Comparison of ENCODE assay signal across 9 mouse cellular contexts in the genomic region with DNA sequence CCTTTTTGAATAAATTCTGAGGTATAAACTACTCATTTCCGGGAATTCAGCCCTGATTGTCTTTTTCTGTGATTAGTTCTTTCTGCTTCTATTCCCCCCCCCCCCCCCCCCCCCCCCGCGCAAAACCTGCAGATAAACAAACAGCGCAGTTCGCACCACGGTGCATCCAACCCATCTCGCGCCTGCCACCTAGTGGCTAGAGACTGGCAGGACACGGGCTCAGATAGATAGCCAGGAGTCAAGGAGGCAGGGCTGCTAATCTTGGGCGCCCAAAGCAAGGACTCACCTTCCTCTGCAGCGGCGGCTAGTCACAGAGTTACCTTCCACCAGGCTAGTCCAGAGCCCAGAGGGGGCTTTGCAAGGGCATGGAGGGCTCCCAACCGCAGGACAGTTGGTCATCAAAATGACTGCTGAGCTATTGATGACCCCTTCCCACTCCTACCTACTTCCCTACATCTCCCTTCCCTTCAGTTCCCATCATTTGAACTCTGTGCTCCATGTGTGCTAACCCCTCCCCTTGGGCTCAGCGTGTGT. TPM values are rescaled to one million over a fixed set of nuclear protein-coding genes. Genes with fewer than 3 reads are reported as not detected.
DNase-seq lines count a peak whose midpoint lies in the region; ATAC-seq lines count a peak whose summit lies in the region.
"Had no signal": no experiment of that assay in that cellular context is flagged by ENCODE, and none has a peak within 500 bp of the region (broad histone marks: within the 10 kb centered on the region; RNA-seq: fewer than 3 reads in every experiment).

No protein-coding gene starts in this region.

- WGBS in neural tube, embryonic 11.5 days: 4% methylated on average over 12 of the region's 14 CpGs
- 6% methylated on average over 14 of the region's 14 CpGs for WGBS in stomach, embryonic 14.5 days

- H3K9ac ChIP-seq in neural tube, embryonic 11.5 days (ENCODE audit: low read length): no peak overlapping the region
- no peak overlapping the region for H3K9ac ChIP-seq in stomach, embryonic 14.5 days (replicated peaks; ENCODE audit: low read depth, low read length)
- H3K9ac ChIP-seq: embryonic facial prominence, embryonic 13.5 days had no signal

- H3K27me3 ChIP-seq in neural tube, embryonic 11.5 days (ENCODE audit: control insufficient read depth, insufficient read depth, low read length): 0 out of 2 replicates have a peak, but pooled peaks cover 2% of the 10 kb centered on the region
- H3K27me3 ChIP-seq in stomach, embryonic 14.5 days (ENCODE audit: control insufficient read depth, insufficient read depth, low read length): 0 out of 2 replicates have a peak, but pooled peaks cover 3% of the 10 kb centered on the region

- intact Hi-C loops in left cerebral cortex, postnatal 36 days (cut with DNase I): no loop called here

- no peak overlapping the region for H3K27ac ChIP-seq in neural tube, embryonic 11.5 days (ENCODE audit: low read depth, low read length)
- no peak overlapping the region for H3K27ac ChIP-seq in stomach, embryonic 14.5 days (ENCODE audit: low read length)
- H3K27ac ChIP-seq: embryonic facial prominence, embryonic 13.5 days had no signal

- H3K9me3 ChIP-seq in neural tube, embryonic 11.5 days (ENCODE audit: control insufficient read depth, low read length): no peaks in the 10 kb centered on the region
- no peaks in the 10 kb centered on the region for H3K9me3 ChIP-seq in stomach, embryonic 14.5 days (ENCODE audit: control insufficient read depth, low read depth, low read length)
- H3K9me3 ChIP-seq: embryonic facial prominence, embryonic 13.5 days had no signal

- no peaks in the 10 kb centered on the region for H3K4me1 ChIP-seq in neural tube, embryonic 11.5 days (ENCODE audit: control insufficient read depth, insufficient read depth, low read length)
- no peaks in the 10 kb centered on the region for H3K4me1 ChIP-seq in stomach, embryonic 14.5 days (ENCODE audit: control insufficient read depth, insufficient read depth, low read length)
- H3K4me1 ChIP-seq: embryonic facial prominence, embryonic 13.5 days had no signal

- DNase-seq in 3134 (ENCODE audit: extremely low read depth, insufficient read length, low spot score) (peak; percentile 28), R1 (ENCODE audit: low read depth, low spot score) (peak; percentile 84)
- peak; percentile 94 to 97 for DNase-seq in cerebellum, postnatal 14 days
- peak; percentile 87 for DNase-seq in gastrocnemius, postnatal 10 days
- peak; percentile 80 for DNase-seq in kidney, adult 18-20 months
- peak; percentile 62 to 72 for DNase-seq in left cerebral cortex, postnatal 36 days (ENCODE audit: low spot score in 2 of 2)
- peak; percentile 71 for DNase-seq in neural tube, embryonic 11.5 days (ENCODE audit: low spot score)

- ATAC-seq in neural tube, embryonic 11.5 days (ENCODE audit: insufficient read depth, low FRiP score, low TSS enrichment): no peak
- ATAC-seq in stomach, embryonic 14.5 days (ENCODE audit: insufficient number of reproducible peaks, insufficient read depth, low FRiP score, low read depth): 0 out of 2 replicates have a peak, but pooled peaks have one; percentile 23

- H3K4me2 ChIP-seq in neural tube, embryonic 11.5 days (ENCODE audit: low read depth): no peak overlapping the region
- H3K4me2 ChIP-seq in stomach, embryonic 14.5 days (replicated peaks; ENCODE audit: low read depth, low read length): no peak overlapping the region
- H3K4me2 ChIP-seq: embryonic facial prominence, embryonic 13.5 days had no signal

- no peak overlapping the region for H3K4me3 ChIP-seq in neural tube, embryonic 11.5 days (ENCODE audit: low read depth, low read length)
- no peak overlapping the region for H3K4me3 ChIP-seq in stomach, embryonic 14.5 days (ENCODE audit: low read depth, low read length)
- H3K4me3 ChIP-seq: embryonic facial prominence, embryonic 13.5 days had no signal

- no peaks in the 10 kb centered on the region for H3K36me3 ChIP-seq in neural tube, embryonic 11.5 days (ENCODE audit: control insufficient read depth, insufficient read depth, low read length)
- no peaks in the 10 kb centered on the region for H3K36me3 ChIP-seq in stomach, embryonic 14.5 days (ENCODE audit: control insufficient read depth, insufficient read depth, low read length)
- H3K36me3 ChIP-seq: embryonic facial prominence, embryonic 13.5 days had no signal

RNA-seq across cellular contexts. Expression of a gene that starts 20.8 kb away (rescaled TPM):
- total RNA-seq in gastrocnemius, postnatal 10 days (2021): 10 to 100 TPM; 10.0 to 11.7 TPM
- total RNA-seq in left cerebral cortex, postnatal 36 days (2021): 10 to 100 TPM; 63.6 to 67.6 TPM
- 5.4 and 7.9 TPM in 2 replicates for polyA plus RNA-seq in neural tube, embryonic 11.5 days (2014; fragmentation: Nextera tagmentation; extraction: Ambion mirVana)
- polyA plus RNA-seq in stomach, embryonic 14.5 days (2014; fragmentation: Nextera tagmentation; extraction: Ambion mirVana): 5.8 and 6.9 TPM in 2 replicates

RNA-seq across cellular contexts. Expression of a gene that starts 38.2 kb away (rescaled TPM):
- not detected for total RNA-seq in gastrocnemius, postnatal 10 days (2021)
- total RNA-seq in left cerebral cortex, postnatal 36 days (2021): under 1 TPM in 1 of 2 experiments, not detected in 1; 0.20 TPM
- 44.9 and 45.2 TPM in 2 replicates for polyA plus RNA-seq in neural tube, embryonic 11.5 days (2014; fragmentation: Nextera tagmentation; extraction: Ambion mirVana)
- not detected in 2 replicates for polyA plus RNA-seq in stomach, embryonic 14.5 days (2014; fragmentation: Nextera tagmentation; extraction: Ambion mirVana)

RNA-seq across cellular contexts. Expression of a gene that starts 44.8 kb away (rescaled TPM):
- total RNA-seq in gastrocnemius, postnatal 10 days (2021): 10 to 100 TPM; 11.8 to 12.2 TPM
- total RNA-seq in left cerebral cortex, postnatal 36 days (2021): 10 to 100 TPM; 15.3 to 17.0 TPM
- polyA plus RNA-seq in neural tube, embryonic 11.5 days (2014; fragmentation: Nextera tagmentation; extraction: Ambion mirVana): 32.0 and 37.6 TPM in 2 replicates
- polyA plus RNA-seq in stomach, embryonic 14.5 days (2014; fragmentation: Nextera tagmentation; extraction: Ambion mirVana): 37.6 and 37.7 TPM in 2 replicates

Comparison
In these comparisons a context has a peak if more than half of its experiments do, and no peak if none do; other contexts are left out.
1. DNase-seq: peak in every context shown above with its lines; median percentile 96 in cerebellum, postnatal 14 days; 87 in gastrocnemius, postnatal 10 days; 84 in R1; 80 in kidney, adult 18-20 months; 71 in neural tube, embryonic 11.5 days; 67 in left cerebral cortex, postnatal 36 days; 28 in 3134.
2. RNA of a gene that starts 20.8 kb away (total RNA-seq): 63.6 to 67.6 TPM in left cerebral cortex, postnatal 36 days; 10.0 to 11.7 TPM in gastrocnemius, postnatal 10 days; every median in the first group is over 4 times any median in the second.